ENCODE assay signal across 1 mouse cellular context in the genomic region with DNA sequence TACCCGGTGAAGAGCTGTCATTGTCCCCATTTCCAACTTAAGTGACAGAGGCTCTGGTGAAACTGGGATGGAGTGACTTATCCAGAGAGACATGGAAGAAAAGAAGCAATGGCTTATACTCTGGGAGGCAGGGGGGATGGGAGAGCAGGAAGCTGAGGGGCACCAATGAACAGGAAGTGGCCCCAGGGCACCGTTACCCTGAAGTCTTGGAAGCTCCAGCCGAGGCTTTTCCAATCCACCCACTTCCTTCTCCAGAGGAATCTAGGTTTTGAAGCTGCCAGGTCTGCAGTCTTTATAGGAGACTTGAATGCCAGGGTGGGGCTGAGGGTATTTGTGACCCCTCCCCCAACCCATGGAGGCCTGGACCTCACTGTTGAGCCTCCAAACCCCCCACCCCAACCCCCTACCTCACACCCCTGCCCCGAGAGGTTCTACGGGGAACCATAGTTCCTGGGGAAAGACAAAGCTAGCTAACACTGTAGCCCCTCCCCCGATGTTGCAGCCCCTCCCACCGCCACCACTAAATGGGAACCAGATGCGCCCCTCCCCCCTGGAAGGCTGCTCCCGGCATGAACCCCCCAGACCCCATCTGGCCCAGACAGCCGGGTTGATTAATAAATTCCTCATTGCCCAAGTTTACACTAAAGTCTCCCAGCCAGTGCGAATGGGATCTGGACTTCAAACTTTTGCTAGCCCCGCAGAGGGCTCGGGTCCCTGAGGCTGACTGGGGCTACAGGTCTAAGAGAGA.
TF ChIP-seq lines count a peak whose summit lies in the region.

No protein-coding gene starts in this region.

TF ChIP-seq in myocyte, 11 proteins besides CTCF, POLR2A, EP300 and RAD21 (continued from another document):
- TF ChIP-seq TCF12 (IDR thresholded peaks at IDR 0.05; ENCODE audit: insufficient read depth, poor library complexity, severe bottlenecking) (no peak), TCF3 (IDR thresholded peaks at IDR 0.05; ENCODE audit: insufficient read length, low read depth) (no peak), CEBPB (IDR thresholded peaks at IDR 0.05; ENCODE audit: insufficient read depth, poor library complexity, severe bottlenecking) (no peak), SRF (IDR thresholded peaks at IDR 0.05; ENCODE audit: control insufficient read depth, insufficient read length, low read depth) (no peak), POLR2AphosphoS2 (IDR thresholded peaks at IDR 0.05; ENCODE audit: insufficient read length, low read depth) (no peak), MYOD1 (IDR thresholded peaks at IDR 0.05; ENCODE audit: control insufficient read depth in 1 of 3, insufficient read length in 2 of 3, low read depth in 2 of 3) (no peak), REST (IDR thresholded peaks at IDR 0.05; ENCODE audit: insufficient read depth, insufficient read length) (no peak)
TF ChIP-seq in myocyte: peak in this region for 0.
